Mouse (Mus musculus) cerebellum, adult 2 months (tissue): ENCODE data around the gene Pdxp. TPM values are rescaled to one million over a fixed set of nuclear protein-coding genes. Genes with fewer than 3 reads are reported as not detected.

Source experiments
- DNase-seq, 2 experiments: peaks; one replicate each; pipeline ENCODE4 v3.0.0; 2021
- H3K27ac ChIP-seq: fragments of 200-500 bp; 2 replicates; pipeline ENCODE4 v1.5.1; 2012; ENCODE audit warnings: low read length, control low read depth, inconsistent platforms; ENCODE audit not compliant: insufficient read depth
- H3K27me3 ChIP-seq: fragments of 200-500 bp; 2 replicates; pipeline ENCODE4 v1.6.1; 2012; ENCODE audit warnings: inconsistent platforms, mild to moderate bottlenecking, low read length, moderate library complexity; ENCODE audit not compliant: control insufficient read depth, insufficient read depth
- H3K4me1 ChIP-seq: fragments of 200-500 bp; 2 replicates; pipeline ENCODE4 v1.6.1; 2011; ENCODE audit warnings: low read length; ENCODE audit not compliant: control insufficient read depth, insufficient read depth
- H3K4me3 ChIP-seq: fragments of 200-500 bp; replicated peaks from 2 replicates; pipeline ENCODE3; 2011; ENCODE audit warnings: mild to moderate bottlenecking, low read depth, low read length, control low read depth; ENCODE audit not compliant: insufficient read depth
- CTCF ChIP-seq: fragments of 200-500 bp; IDR thresholded peaks from 2 replicates; pipeline ENCODE4 v1.5.1; 2011; ENCODE audit warnings: low read depth, mild to moderate bottlenecking, control low read depth, low read length, moderate library complexity, borderline replicate concordance; ENCODE audit not compliant: insufficient read depth
- POLR2A ChIP-seq: fragments of 200-500 bp; IDR thresholded peaks from 2 replicates; pipeline ENCODE4 v1.6.1; 2011; ENCODE audit warnings: low read length, control low read depth, borderline replicate concordance; ENCODE audit not compliant: insufficient read depth
- WGBS: fragments of 180-500 bp; shearing (Covaris S2); methylation state at CpG from one replicate; pipeline ENCODE4 v1.1.7; 2018; 5-methylcytosine and 5-hydroxymethylcytosine counted together
- polyA plus RNA-seq: library from polyadenylated mRNA; depleted of rRNA; stranded (reverse); fragments of >200 nt; gene quantifications from 2 replicates; pipeline ENCODE4 v1.2.3, GENCODE M21; 2012; rRNA removed

The Pdxp gene
- polyA plus RNA-seq: 204 and 211 TPM in 2 replicates

DNA sequence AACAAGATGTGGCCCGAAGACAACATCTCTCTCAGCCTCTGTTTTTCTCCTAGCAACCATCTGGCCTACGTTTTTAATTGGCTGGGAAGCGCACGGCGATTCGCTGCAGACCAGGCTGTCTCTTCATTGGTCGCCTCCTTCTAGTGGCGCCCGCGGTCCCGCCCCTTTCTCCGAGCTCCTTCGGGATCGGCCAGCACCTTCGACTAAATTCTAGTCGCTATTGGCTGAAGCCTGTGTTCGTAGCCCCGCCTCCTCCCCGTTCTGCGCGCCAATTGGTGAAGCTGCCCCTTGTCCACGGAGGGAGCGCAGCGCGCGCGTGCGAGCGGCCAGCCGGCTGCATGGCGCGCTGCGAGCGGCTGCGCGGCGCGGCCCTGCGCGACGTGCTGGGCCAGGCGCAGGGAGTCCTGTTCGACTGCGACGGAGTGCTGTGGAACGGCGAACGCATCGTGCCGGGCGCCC is at the start of gene Pdxp:
Pdxp (plus strand) TSS at position 288 of the 459 bp plus-strand sequence.
- TF ChIP-seq CTCF: no peak
- TF ChIP-seq POLR2A: peak; percentile 84
- WGBS: under 1% methylated on average over 51 of the region's 51 CpGs
- Histone ChIP-seq H3K27me3 (no peaks in the 10 kb centered on the region), H3K4me1 (peaks cover 17% of the 10 kb centered on the region), H3K27ac (peak within 1 kb of the TSS; percentile 72), H3K4me3 (peak within 1 kb of the TSS; percentile 98)
- peak; percentile 97 to 99 for DNase-seq

DNA sequence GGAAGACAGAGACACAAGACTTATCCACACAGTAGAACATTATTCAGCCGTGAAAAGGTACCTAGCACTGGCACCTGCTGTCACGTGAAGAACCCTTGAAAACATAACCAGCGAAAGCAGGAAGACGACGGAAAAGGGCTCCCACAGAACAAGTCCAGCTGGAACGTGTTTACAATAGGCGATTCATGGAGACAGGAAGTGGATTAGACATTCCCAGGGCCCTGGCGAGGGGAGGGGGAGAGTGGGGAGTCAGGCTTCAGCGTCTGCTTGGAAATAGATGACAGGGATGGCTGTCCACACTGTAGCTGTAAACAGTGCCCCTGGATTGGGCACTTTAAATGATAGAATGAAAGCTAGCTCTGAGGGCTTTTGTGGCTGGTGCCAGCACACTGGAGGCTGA is 45.3 kb upstream of the Pdxp start:
- 40% methylated on average over 9 of the region's 9 CpGs for WGBS
- TF ChIP-seq CTCF (no peak), POLR2A (no peak)
- no peaks in the 10 kb centered on the region for H3K27me3 ChIP-seq
- no peaks in the 10 kb centered on the region for H3K4me1 ChIP-seq
- no peak overlapping the region for H3K4me3 ChIP-seq
- no peak overlapping the region for H3K27ac ChIP-seq
- DNase-seq: no peak

DNA sequence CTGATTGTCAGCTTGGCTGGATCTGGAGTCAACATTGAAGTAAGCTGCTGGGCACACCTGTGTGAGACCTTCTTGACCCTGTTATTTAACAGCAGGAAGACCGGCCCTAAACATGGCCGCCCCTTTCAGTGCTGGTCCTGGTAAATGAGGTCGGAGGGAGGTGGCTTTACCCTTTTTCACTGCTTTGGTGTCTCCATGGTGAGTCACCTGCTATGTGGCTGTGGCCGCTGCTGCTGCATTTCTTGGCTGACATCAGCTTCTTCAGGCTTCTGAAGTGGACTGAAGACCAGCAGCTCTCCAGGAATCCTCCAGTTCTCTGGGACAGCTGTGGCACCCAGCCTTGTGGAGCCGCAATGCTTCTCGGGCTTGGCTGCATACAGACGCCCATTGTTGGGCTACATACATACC is 44.9 kb upstream of the Pdxp start:
- no peak for DNase-seq
- TF ChIP-seq CTCF (no peak), POLR2A (no peak)
- H3K27me3 ChIP-seq: no peaks in the 10 kb centered on the region
- 42% methylated on average over 7 of the region's 7 CpGs for WGBS
- no peak overlapping the region for H3K4me3 ChIP-seq
- no peak overlapping the region for H3K27ac ChIP-seq
- H3K4me1 ChIP-seq: no peaks in the 10 kb centered on the region

DNA sequence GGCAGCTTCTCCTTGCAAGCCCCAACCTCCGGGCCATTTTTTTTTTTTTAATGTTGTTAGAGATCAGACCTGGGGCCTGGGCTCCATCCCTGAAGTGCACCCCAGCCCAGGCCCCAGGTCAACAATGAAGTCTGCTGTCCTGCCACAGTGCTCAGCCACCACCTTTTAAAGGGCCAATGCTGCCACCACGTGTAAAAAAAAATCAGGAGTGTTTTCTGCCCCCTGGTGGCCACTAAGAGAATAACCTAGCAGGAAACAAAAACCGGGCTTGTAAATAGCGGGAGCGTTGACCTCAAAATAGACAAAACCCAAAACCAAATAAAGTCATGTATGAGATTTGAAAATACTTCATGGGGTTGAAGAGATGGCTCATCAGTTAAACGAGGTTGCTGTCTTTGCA is 43.9 kb upstream of the Pdxp start:
- 21% methylated on average over 6 of the region's 6 CpGs for WGBS
- DNase-seq: peak; percentile 59 to 61
- TF ChIP-seq CTCF (peak; percentile 54; the same call in 1 of the 2 replicates), POLR2A (no peak)
- Histone ChIP-seq H3K4me1 (no peaks in the 10 kb centered on the region), H3K27me3 (no peaks in the 10 kb centered on the region), H3K27ac (no peak overlapping the region), H3K4me3 (no peak overlapping the region)

DNA sequence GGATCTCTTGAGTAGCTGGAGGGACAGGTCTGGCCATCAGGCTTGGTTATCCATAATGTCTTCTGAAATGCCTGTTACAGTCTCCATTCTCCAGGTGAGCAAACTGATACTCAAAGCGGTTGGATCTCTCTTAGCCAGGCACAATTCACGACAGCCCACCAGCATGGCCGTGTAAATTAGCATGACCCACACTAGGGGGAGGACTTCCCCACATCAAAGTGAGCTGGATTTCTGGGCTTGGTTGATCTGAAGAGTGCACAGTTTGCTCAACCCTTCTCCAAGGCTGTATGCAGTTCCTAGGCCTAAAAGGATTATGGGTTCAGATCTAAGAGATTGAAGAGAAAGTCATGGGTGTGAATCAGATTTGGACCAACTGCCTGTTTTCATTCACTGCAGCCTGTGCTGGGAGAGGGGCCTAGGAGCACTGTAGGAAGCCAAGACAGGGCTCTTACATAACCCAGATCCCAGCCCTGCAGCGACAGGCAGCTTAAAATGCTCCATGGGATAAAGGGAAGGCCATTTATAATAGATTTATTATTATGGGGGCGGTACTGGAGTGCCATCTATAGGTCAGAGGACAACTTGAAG is 41.6 kb upstream of the Pdxp start:
- H3K4me1 ChIP-seq: no peaks in the 10 kb centered on the region
- H3K27ac ChIP-seq: no peak overlapping the region
- TF ChIP-seq CTCF (no peak), POLR2A (no peak)
- no peaks in the 10 kb centered on the region for H3K27me3 ChIP-seq
- WGBS: 62% methylated on average over 5 of the region's 5 CpGs
- DNase-seq: no peak
- no peak overlapping the region for H3K4me3 ChIP-seq

DNA sequence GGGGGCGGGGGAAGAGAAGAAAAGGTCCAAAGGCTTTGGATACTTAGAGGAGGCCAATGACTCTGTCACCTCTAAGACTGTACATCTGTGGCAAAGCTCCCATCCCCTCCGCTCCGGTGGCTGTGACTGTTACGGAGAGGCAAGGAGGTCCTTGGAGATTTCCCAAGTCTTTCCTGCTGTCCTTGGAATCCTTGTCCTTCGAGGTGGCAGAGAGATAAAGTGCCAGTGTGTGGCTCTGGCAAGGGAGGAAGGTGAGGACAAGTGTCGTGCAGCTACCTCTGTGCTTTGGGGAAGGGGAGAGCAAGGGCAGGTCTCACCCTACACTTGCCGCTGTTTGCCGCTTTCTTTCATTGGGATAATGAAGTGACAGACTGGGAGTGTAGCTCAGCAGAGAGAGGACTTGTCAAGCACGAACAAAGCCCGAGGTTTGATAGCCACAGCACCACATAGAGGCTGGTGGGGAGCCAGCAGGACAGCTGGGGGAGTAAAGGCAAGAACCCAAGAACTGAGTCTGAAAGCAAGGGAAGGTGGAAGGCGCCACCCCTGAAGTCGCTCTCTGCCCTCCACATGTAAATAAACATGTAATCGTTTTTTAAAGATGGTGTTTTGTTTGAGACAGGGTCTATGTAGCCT is 39.8 kb upstream of the Pdxp start:
- TF ChIP-seq POLR2A (no peak), CTCF (no peak)
- 29% methylated on average over 13 of the region's 13 CpGs for WGBS
- no peak for DNase-seq
- 0 out of 2 replicates have a peak, but pooled peaks cover under 1% of the 10 kb centered on the region for H3K4me1 ChIP-seq
- H3K4me3 ChIP-seq: no peak overlapping the region
- no peaks in the 10 kb centered on the region for H3K27me3 ChIP-seq
- no peak overlapping the region for H3K27ac ChIP-seq

DNA sequence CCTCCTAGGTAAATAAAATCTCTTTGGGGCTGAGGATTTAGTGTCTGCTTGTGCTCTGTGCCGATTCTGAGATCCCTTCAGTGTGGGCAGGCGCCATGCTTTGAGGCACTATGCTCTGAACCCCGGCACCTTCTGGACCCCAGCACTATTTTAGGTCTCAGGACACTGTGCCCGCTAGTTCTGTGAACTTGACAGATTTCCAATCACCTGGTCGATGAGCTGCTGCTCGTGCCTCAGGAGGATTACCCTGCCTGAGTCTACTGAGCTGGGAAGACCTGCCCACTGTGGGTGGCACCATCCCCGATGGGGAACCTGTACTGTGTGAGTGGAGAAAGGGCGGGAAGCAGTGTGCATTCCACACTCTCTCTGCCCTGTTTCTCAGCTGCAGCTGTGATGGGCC is 38.7 kb upstream of the Pdxp start:
- Histone ChIP-seq H3K4me1 (peaks cover 11% of the 10 kb centered on the region; the same call in 1 of the 2 replicates), H3K27ac (no peak overlapping the region), H3K4me3 (no peak overlapping the region), H3K27me3 (no peaks in the 10 kb centered on the region)
- no peak for DNase-seq
- 73% methylated on average over 8 of the region's 8 CpGs for WGBS
- TF ChIP-seq POLR2A (no peak), CTCF (no peak)

DNA sequence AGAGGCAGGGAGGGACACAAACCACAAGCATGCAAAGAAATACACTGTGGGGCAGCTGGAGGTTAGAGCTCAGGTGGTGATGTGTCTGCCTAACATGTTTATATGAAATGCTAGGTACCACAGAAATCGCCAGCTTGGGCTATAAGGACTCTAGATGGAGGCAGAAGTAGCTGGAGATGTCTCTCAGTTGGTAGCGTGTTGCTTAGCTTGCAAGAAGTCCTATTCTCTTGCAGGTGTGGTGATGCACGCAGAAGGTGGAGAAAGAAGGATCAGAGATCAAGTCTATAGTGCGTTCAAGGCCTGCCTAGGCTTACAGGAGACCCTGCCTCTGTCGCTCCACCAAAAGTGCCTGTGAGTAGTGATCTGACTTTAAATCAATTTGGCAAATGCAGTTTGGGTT is 38.2 kb upstream of the Pdxp start:
- Histone ChIP-seq H3K27me3 (no peaks in the 10 kb centered on the region), H3K27ac (no peak overlapping the region), H3K4me3 (no peak overlapping the region), H3K4me1 (peaks cover 15% of the 10 kb centered on the region; the same call in 1 of the 2 replicates)
- DNase-seq: no peak
- TF ChIP-seq POLR2A (no peak), CTCF (no peak)
- 87% methylated on average over 5 of the region's 5 CpGs for WGBS
